10 mouse cellular contexts compared by ENCODE assay signal in the genomic region with DNA sequence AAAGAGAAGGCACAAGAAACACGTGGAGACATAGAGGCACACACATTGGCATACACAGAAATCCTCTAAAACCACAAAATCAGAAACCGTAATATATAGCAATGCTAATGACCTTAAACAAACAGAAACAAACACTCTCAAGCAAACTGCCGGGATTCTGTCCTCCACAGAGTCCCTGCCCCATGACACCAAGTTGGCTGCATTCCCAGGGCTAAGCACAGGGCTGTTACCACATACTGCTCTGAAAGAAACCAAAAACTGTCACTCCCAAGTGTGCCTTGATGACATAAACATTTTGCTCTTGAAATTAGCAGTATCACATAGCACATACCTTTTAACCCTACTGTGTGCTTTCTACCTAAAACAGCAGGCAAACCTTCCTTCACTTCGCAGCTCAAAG.
DNase-seq lines count a peak whose midpoint lies in the region; ATAC-seq and TF ChIP-seq lines count a peak whose summit lies in the region.
"Had no signal": no experiment of that assay in that cellular context is flagged by ENCODE, and none has a peak within 500 bp of the region (broad histone marks: within the 10 kb centered on the region; RNA-seq: fewer than 3 reads in every experiment).

No protein-coding gene starts in this region.

- DNase-seq in heart, adult 2 months: peak; percentile 27 to 28
- DNase-seq in heart, postnatal 25 days (ENCODE audit: low spot score): no peak
- DNase-seq in adrenal gland, adult 8-10 months: peak; percentile 84
- DNase-seq in heart, postnatal 36 days: peak; percentile 10 to 25
- no peak for DNase-seq in spleen, postnatal 36 days (ENCODE audit: low spot score in 2 of 2)
- no peak for DNase-seq in thymus, postnatal 10 days (ENCODE audit: low spot score in 2 of 2)

- H3K4me2 ChIP-seq in lung, embryonic 16.5 days (ENCODE audit: low read depth, low read length): no peak overlapping the region
- H3K4me2 ChIP-seq: embryonic facial prominence, embryonic 12.5 days; limb, embryonic 13.5 days had no signal

- intact Hi-C loops in heart, adult 2 months (cut with DNase I): no loop called here
- intact Hi-C loops in heart, postnatal 25 days (cut with DNase I): no loop called here
- intact Hi-C loops in heart, postnatal 36 days (cut with DNase I): no loop called here

- H3K4me1 ChIP-seq in heart, adult 2 months (ENCODE audit: control insufficient read depth, insufficient read depth, low read length): no peaks in the 10 kb centered on the region
- peaks cover 3% of the 10 kb centered on the region; the same call in 1 of the 2 replicates for H3K4me1 ChIP-seq in lung, embryonic 16.5 days (replicated peaks; ENCODE audit: control insufficient read depth, insufficient read depth, low read length)
- H3K4me1 ChIP-seq: embryonic facial prominence, embryonic 12.5 days had no signal

- WGBS in heart, adult 2 months: 46% methylated on average over 4 of the region's 4 CpGs
- 40% methylated on average over 4 of the region's 4 CpGs for WGBS in lung, embryonic 16.5 days

- TF ChIP-seq EP300 in heart, adult 2 months (IDR thresholded peaks at IDR 0.05; ENCODE audit: insufficient read depth, low read depth, low read length): no peak

- no peaks in the 10 kb centered on the region for H3K27me3 ChIP-seq in heart, adult 2 months (ENCODE audit: control insufficient read depth, insufficient read depth, low read length)
- H3K27me3 ChIP-seq in lung, embryonic 16.5 days (ENCODE audit: control insufficient read depth, insufficient read depth, low read depth, low read length): no peaks in the 10 kb centered on the region
- H3K27me3 ChIP-seq: embryonic facial prominence, embryonic 12.5 days; limb, embryonic 13.5 days had no signal

- no peak overlapping the region for H3K27ac ChIP-seq in heart, adult 2 months
- no peak overlapping the region for H3K27ac ChIP-seq in lung, embryonic 16.5 days (ENCODE audit: low read length)
- H3K27ac ChIP-seq: embryonic facial prominence, embryonic 12.5 days; limb, embryonic 13.5 days had no signal

- no peaks in the 10 kb centered on the region for H3K9me3 ChIP-seq in lung, embryonic 16.5 days (ENCODE audit: control insufficient read depth, low read length)
- H3K9me3 ChIP-seq: embryonic facial prominence, embryonic 12.5 days; limb, embryonic 13.5 days had no signal

- H3K9ac ChIP-seq in heart, adult 2 months (ENCODE audit: low read depth, low read length): no peak overlapping the region
- H3K9ac ChIP-seq in lung, embryonic 16.5 days (ENCODE audit: low read length): no peak overlapping the region
- H3K9ac ChIP-seq: embryonic facial prominence, embryonic 12.5 days; limb, embryonic 13.5 days had no signal

- TF ChIP-seq POLR2A in heart, adult 2 months (IDR thresholded peaks at IDR 0.05; ENCODE audit: insufficient read depth, low read depth, low read length): no peak

- H3K79me2 ChIP-seq in heart, adult 2 months (replicated peaks; ENCODE audit: control insufficient read depth, insufficient read depth, low read length): no peaks in the 10 kb centered on the region

- peak; percentile 92 for ATAC-seq in lung, embryonic 16.5 days (ENCODE audit: low read depth)
- no peak for ATAC-seq in erythroid progenitor cell, adult 5-6 weeks (replicated peaks; ENCODE audit: low FRiP score, poor library complexity, severe bottlenecking)

- TF ChIP-seq CTCF in heart, adult 2 months (IDR thresholded peaks at IDR 0.05): no peak

- no peaks in the 10 kb centered on the region for H3K36me3 ChIP-seq in heart, adult 2 months (ENCODE audit: control insufficient read depth, insufficient read depth, low read length)
- H3K36me3 ChIP-seq in lung, embryonic 16.5 days (ENCODE audit: control insufficient read depth, insufficient read depth, low read length): no peaks in the 10 kb centered on the region
- H3K36me3 ChIP-seq: embryonic facial prominence, embryonic 12.5 days; limb, embryonic 13.5 days had no signal

- no peak overlapping the region for H3K4me3 ChIP-seq in heart, adult 2 months
- no peak overlapping the region for H3K4me3 ChIP-seq in lung, embryonic 16.5 days (ENCODE audit: low read length)
- H3K4me3 ChIP-seq: embryonic facial prominence, embryonic 12.5 days; limb, embryonic 13.5 days had no signal

Comparison
In these comparisons a context has a peak if more than half of its experiments do, and no peak if none do; other contexts are left out.
1. DNase-seq: peak in heart, adult 2 months (2 of 2), adrenal gland, adult 8-10 months (single experiment) and heart, postnatal 36 days (2 of 2); none in heart, postnatal 25 days (single experiment), spleen, postnatal 36 days (0 of 2) and thymus, postnatal 10 days (0 of 2).